Mouse (Mus musculus): ENCODE data around the gene Sult4a1.

Gene Sult4a1

GRCm38 (mm10) chr15:84105105-84105923, at the start of gene Sult4a1:
Sult4a1 (minus strand) TSS chr15:84105754.
- no peak for DNase-seq (ENCODE audit: low spot score in 2 of 2)

- no peak for DNase-seq (ENCODE audit: low spot score in 2 of 2)
These were observed 35.4 kb upstream of the Sult4a1 start for GRCm38 (mm10) chr15:84140929-84141328.

GRCm38 (mm10) chr15:84140109-84140508, 34.6 kb upstream of the Sult4a1 start:
- no peak for DNase-seq (ENCODE audit: low spot score in 2 of 2)

- DNase-seq (ENCODE audit: low spot score in 2 of 2): no peak
These were observed 34.0 kb upstream of the Sult4a1 start for GRCm38 (mm10) chr15:84139592-84140005.

- DNase-seq (ENCODE audit: low spot score in 2 of 2): no peak
These were observed 31.2 kb upstream of the Sult4a1 start for GRCm38 (mm10) chr15:84136473-84137415.

GRCm38 (mm10) chr15:84135472-84135871, 29.9 kb upstream of the Sult4a1 start:
- DNase-seq (ENCODE audit: low spot score in 2 of 2): no peak

- no peak for DNase-seq (ENCODE audit: low spot score in 2 of 2)
These were observed 27.9 kb upstream of the Sult4a1 start for GRCm38 (mm10) chr15:84133440-84133839.

- DNase-seq (ENCODE audit: low spot score in 2 of 2): no peak
These were observed 26.4 kb upstream of the Sult4a1 start for GRCm38 (mm10) chr15:84131971-84132370.

- DNase-seq (ENCODE audit: low spot score in 2 of 2): no peak
These were observed 25.7 kb upstream of the Sult4a1 start for GRCm38 (mm10) chr15:84131096-84131786.

GRCm38 (mm10) chr15:84126871-84127270, 21.3 kb upstream of the Sult4a1 start:
- DNase-seq (ENCODE audit: low spot score in 2 of 2): no peak

GRCm38 (mm10) chr15:84126447-84126846, 20.9 kb upstream of the Sult4a1 start:
- DNase-seq (ENCODE audit: low spot score in 2 of 2): no peak

- no peak for DNase-seq (ENCODE audit: low spot score in 2 of 2)
These were observed 18.5 kb upstream of the Sult4a1 start for GRCm38 (mm10) chr15:84124086-84124485.

- no peak for DNase-seq (ENCODE audit: low spot score in 2 of 2)
These were observed 17.5 kb upstream of the Sult4a1 start, which contains the start of gene Pnpla5 for GRCm38 (mm10) chr15:84123075-84123474. Pnpla5 (minus strand) TSS chr15:84123175.

GRCm38 (mm10) chr15:84121036-84121435, 15.5 kb upstream of the Sult4a1 start:
- no peak for DNase-seq (ENCODE audit: low spot score in 2 of 2)

- DNase-seq (ENCODE audit: low spot score in 2 of 2): no peak
These were observed 15.1 kb upstream of the Sult4a1 start for GRCm38 (mm10) chr15:84120612-84121011.

- no peak for DNase-seq (ENCODE audit: low spot score in 2 of 2)
These were observed 10.9 kb upstream of the Sult4a1 start for GRCm38 (mm10) chr15:84116466-84116865.

- no peak for DNase-seq (ENCODE audit: low spot score in 2 of 2)
These were observed 10.2 kb upstream of the Sult4a1 start for GRCm38 (mm10) chr15:84115727-84116126.

- DNase-seq (ENCODE audit: low spot score in 2 of 2): no peak
These were observed 8.3 kb upstream of the Sult4a1 start for GRCm38 (mm10) chr15:84113873-84114272.

- no peak for DNase-seq (ENCODE audit: low spot score in 2 of 2)
These were observed 3.3 kb upstream of the Sult4a1 start for GRCm38 (mm10) chr15:84108899-84109298.

GRCm38 (mm10) chr15:84105924-84106500, 458 bp upstream of the Sult4a1 start:
- DNase-seq (ENCODE audit: low spot score in 2 of 2): no peak

GRCm38 (mm10) chr15:84104626-84105025, 928 bp downstream of the Sult4a1 start:
- no peak for DNase-seq (ENCODE audit: low spot score in 2 of 2)

Data from spleen, postnatal 36 days (tissue).